Mouse (Mus musculus) E14TG2a.4 (cell line): ENCODE measurements around the gene Cdk17.

Experiments used
- H3K27me3 ChIP-seq: 2 replicates; pipeline ENCODE4 v1.6.1; 2014; ENCODE audit warnings: low read length, control low read depth; ENCODE audit not compliant: insufficient read depth
- H3K36me3 ChIP-seq: 2 replicates; pipeline ENCODE4 v1.6.1; 2014; ENCODE audit warnings: low read length, control low read depth; ENCODE audit not compliant: insufficient read depth
- H3K4me1 ChIP-seq: replicated peaks from 2 replicates; pipeline ENCODE4 v1.6.1; 2014; ENCODE audit warnings: low read depth, low read length, control low read depth
- H3K4me3 ChIP-seq: replicated peaks from 2 replicates; pipeline ENCODE4 v1.5.1; 2014; ENCODE audit warnings: mild to moderate bottlenecking, low read length
- H3K9me3 ChIP-seq: 2 replicates; pipeline ENCODE4 v1.6.1; 2014; ENCODE audit warnings: low read length, control low read depth
- CTCF ChIP-seq: conservative IDR thresholded peaks from 2 replicates; pipeline ENCODE4 v1.5.1; 2014; ENCODE audit warnings: low read length
- NANOG ChIP-seq: IDR thresholded peaks from 2 replicates; pipeline ENCODE4 v1.6.1; 2014; ENCODE audit warnings: borderline replicate concordance, low read length, mixed read lengths
- POU5F1 ChIP-seq: IDR thresholded peaks from 2 replicates; pipeline ENCODE4 v1.6.1; 2014; ENCODE audit warnings: low read length, borderline replicate concordance

Gene Cdk17

DNA sequence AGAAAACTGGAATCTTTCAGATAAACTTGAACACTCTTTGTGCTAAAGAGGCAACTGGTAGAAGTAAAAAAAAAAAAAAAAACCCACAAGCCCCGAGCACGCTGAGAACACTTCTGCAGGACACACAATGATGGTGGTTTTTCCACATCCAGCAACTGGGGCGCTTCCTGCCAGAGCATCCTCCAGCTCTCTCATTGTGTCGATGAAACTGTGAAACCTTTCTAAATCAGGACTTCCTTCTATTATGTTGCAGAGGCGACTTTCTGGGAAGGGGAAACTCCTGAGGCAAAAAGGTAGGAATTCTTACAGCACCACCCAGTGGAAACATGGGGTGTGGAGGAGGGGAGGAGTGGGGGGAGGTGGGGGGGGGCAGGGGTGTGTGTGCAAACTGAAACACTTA, 137.1 kb downstream of the Cdk17 start:
- no peak for TF ChIP-seq NANOG
- no peak for TF ChIP-seq POU5F1
- no peak for TF ChIP-seq CTCF
- Histone ChIP-seq H3K36me3 (no peaks in the 10 kb centered on the region), H3K9me3 (no peaks in the 10 kb centered on the region), H3K4me1 (peaks cover 93% of the 10 kb centered on the region), H3K27me3 (no peaks in the 10 kb centered on the region), H3K4me3 (no peak overlapping the region)

- Histone ChIP-seq H3K27me3 (no peaks in the 10 kb centered on the region), H3K4me3 (peak overlapping the region; percentile 32; the same call in 1 of the 2 replicates), H3K36me3 (no peaks in the 10 kb centered on the region), H3K9me3 (no peaks in the 10 kb centered on the region), H3K4me1 (peaks cover 93% of the 10 kb centered on the region)
- TF ChIP-seq POU5F1: no peak
- no peak for TF ChIP-seq NANOG
- no peak for TF ChIP-seq CTCF
These were observed 137.5 kb downstream of the Cdk17 start for GRCm38 (mm10) chr10:93298208-93298607.

GRCm38 (mm10) chr10:93301831-93302230, 141.2 kb downstream of the Cdk17 start:
- H3K36me3 ChIP-seq: no peaks in the 10 kb centered on the region
- peaks cover 74% of the 10 kb centered on the region for H3K4me1 ChIP-seq
- no peaks in the 10 kb centered on the region for H3K27me3 ChIP-seq
- H3K4me3 ChIP-seq: no peak overlapping the region
- TF ChIP-seq CTCF (no peak), NANOG (no peak), POU5F1 (no peak)
- H3K9me3 ChIP-seq: no peaks in the 10 kb centered on the region

DNA sequence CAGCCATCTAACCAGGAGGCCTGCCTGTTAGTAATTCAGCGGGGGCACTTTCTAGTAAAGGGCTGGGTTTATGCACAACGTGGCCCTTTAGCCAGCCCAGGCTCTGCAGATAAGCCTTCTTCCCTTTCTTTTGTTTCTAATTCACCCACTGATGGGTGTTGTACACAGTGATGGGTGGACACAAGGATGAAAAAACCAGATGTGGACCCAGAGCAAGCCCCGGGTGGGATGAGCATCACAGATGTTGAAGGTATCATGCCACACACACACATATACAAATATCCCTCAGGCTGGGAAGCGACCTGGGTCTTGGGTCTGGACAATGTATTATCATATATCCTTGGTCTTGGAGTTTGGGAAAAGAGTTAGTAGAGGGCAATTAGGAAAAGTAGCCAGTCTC, 142.6 kb downstream of the Cdk17 start:
- H3K9me3 ChIP-seq: no peaks in the 10 kb centered on the region
- TF ChIP-seq CTCF (no peak), NANOG (no peak), POU5F1 (no peak)

GRCm38 (mm10) chr10:93305946-93306345, 145.3 kb downstream of the Cdk17 start:
- Histone ChIP-seq H3K36me3 (no peaks in the 10 kb centered on the region), H3K4me1 (peaks cover 46% of the 10 kb centered on the region), H3K27me3 (peaks cover 8% of the 10 kb centered on the region), H3K9me3 (no peaks in the 10 kb centered on the region), H3K4me3 (no peak overlapping the region)
- TF ChIP-seq NANOG: no peak
- no peak for TF ChIP-seq CTCF
- no peak for TF ChIP-seq POU5F1

More for the DNA sequence above, 142.6 kb downstream of the Cdk17 start:
- peaks cover 70% of the 10 kb centered on the region for H3K4me1 ChIP-seq
- peaks cover 2% of the 10 kb centered on the region for H3K27me3 ChIP-seq
- H3K36me3 ChIP-seq: no peaks in the 10 kb centered on the region
- no peak overlapping the region for H3K4me3 ChIP-seq

DNA sequence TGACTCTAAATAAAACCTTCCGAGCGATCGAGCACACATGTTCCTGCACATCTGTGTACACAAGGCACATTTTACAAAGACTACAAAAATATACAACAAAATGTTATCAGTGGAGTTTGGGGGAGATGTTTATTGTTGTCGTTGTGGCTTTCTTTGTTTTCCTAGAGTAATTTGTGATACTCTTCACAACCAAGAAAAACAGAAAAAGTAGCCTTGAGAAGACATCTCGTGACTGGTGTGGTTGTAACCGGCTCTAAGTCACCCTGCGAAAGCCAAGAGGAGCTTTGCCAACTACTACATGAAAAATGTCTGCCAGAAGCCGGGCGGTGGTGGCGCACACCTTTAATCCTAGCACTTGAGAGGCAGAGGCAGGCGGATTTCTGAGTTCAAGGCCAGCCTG, 145.7 kb downstream of the Cdk17 start:
- Histone ChIP-seq H3K36me3 (no peaks in the 10 kb centered on the region), H3K4me1 (peaks cover 42% of the 10 kb centered on the region), H3K9me3 (no peaks in the 10 kb centered on the region), H3K27me3 (peaks cover 8% of the 10 kb centered on the region), H3K4me3 (no peak overlapping the region)
- TF ChIP-seq NANOG (no peak), CTCF (no peak), POU5F1 (no peak)

GRCm38 (mm10) chr10:93309131-93309933, 148.7 kb downstream of the Cdk17 start:
- no peak for TF ChIP-seq CTCF
- no peak for TF ChIP-seq POU5F1
- TF ChIP-seq NANOG: no peak
- peaks cover 21% of the 10 kb centered on the region for H3K27me3 ChIP-seq
- H3K4me3 ChIP-seq: peak overlapping the region; percentile 79
- no peaks in the 10 kb centered on the region for H3K36me3 ChIP-seq
- no peaks in the 10 kb centered on the region for H3K9me3 ChIP-seq
- H3K4me1 ChIP-seq: peaks cover 30% of the 10 kb centered on the region

DNA sequence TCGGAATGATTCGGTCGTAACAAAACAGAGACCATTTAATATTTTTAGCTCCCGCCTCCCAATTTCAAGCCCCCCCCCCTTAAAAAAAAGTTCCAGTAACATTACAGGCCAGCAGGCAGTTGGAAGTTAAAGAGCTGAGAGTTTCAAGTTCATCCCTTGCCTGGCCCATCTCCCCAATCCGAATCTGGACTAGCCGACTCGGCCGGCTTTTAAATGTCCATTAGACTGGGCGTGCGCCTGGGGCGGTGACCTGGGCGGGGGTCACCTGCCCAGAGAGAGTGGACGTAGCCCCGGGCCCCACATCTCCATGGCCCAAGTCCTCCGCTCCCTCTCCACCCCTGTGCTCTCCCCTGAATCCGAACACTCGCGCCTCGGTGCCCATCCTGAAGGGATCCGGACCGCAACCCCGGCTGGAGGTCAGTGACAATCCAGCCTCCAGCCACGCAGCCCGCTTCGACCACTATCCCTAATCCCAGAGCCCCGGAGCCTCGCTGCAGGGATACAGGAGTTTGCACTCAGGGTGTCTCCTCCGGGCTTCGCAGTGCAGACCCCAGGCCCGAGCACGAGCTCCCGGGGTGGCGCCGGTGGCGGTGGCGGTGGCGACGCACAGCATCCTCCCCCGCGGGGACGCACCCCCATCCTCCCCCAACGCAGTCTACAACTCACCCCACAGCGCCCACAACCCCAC, 149.4 kb downstream of the Cdk17 start:
- TF ChIP-seq NANOG: no peak
- TF ChIP-seq CTCF: no peak
- no peak for TF ChIP-seq POU5F1
- Histone ChIP-seq H3K27me3 (peaks cover 21% of the 10 kb centered on the region), H3K4me3 (peak overlapping the region; percentile 79), H3K36me3 (no peaks in the 10 kb centered on the region), H3K4me1 (peaks cover 33% of the 10 kb centered on the region), H3K9me3 (no peaks in the 10 kb centered on the region)
